Mouse (Mus musculus): ENCODE measurements around the gene Palm2. TPM values are rescaled to one million over a fixed set of nuclear protein-coding genes. Genes with fewer than 3 reads are reported as not detected.
A peak's percentile ranks its signal among the peaks of the same experiment; 100 is the strongest.

Gene Palm2
- polyA plus RNA-seq, 1 experiment from 2014 or later = 10.2 TPM

DNA sequence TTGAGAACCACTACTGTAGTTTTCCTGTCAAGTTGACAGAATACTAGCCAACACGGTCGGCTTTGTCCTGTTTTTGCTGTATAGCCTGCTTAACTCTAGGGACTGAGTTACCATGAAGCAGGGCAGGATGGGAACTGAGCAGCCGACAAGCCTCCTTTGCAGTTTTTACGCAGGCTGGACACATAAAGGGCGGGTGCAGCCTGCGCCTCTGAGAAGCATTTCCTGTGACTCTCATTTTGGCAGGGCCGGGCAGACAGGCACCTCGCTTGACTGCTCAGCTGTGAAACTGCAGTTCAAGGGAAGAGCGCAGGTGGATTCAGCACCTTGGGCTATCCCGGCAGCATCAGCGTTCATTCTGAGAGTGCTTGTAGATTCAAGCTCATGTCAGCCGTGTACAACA lies 247.5 kb downstream of the Palm2 start:
- Histone ChIP-seq H3K4me1 (ENCODE audit: control insufficient read depth, insufficient read depth, low read length) (no peaks in the 10 kb centered on the region), H3K9ac (replicated peaks; ENCODE audit: low read length) (0 out of 2 replicates have a peak overlapping the region, but pooled peaks have one; percentile 20), H3K4me3 (replicated peaks; ENCODE audit: low read depth, low read length) (no peak overlapping the region), H3K9me3 (ENCODE audit: control insufficient read depth, low read length) (no peaks in the 10 kb centered on the region), H3K27ac (replicated peaks; ENCODE audit: low read depth, low read length) (no peak overlapping the region), H3K36me3 (ENCODE audit: control insufficient read depth, insufficient read depth, low read length) (no peaks in the 10 kb centered on the region), H3K4me2 (ENCODE audit: low read length) (no peak overlapping the region), H3K27me3 (ENCODE audit: control insufficient read depth, insufficient read depth, low read length) (no peaks in the 10 kb centered on the region)
- WGBS = 39% methylated on average over 12 of the region's 12 CpGs
- no peak for ATAC-seq (ENCODE audit: low FRiP score, low TSS enrichment)
- peak; percentile 44 for DNase-seq

DNA sequence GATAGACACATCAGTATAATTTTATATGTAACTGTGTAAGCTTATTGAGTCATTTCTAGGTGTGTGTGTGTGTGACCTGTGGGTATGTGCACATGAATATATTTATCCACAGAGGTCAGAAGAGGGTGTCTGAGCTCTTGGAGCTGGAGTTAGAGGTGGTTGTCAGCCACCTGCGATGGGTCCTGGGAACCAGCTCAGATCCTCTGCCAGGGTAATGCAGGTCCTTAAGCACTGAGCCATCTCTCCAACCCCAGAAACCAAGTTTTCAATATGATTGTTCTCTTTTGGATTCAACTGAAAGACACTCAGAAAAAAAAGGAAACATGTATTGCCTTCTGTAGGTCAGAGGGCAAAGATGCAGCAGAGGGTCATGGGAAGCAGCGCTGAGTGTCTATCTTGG lies 248.3 kb downstream of the Palm2 start:
- Histone ChIP-seq H3K9me3 (ENCODE audit: control insufficient read depth, low read length) (no peaks in the 10 kb centered on the region), H3K4me1 (ENCODE audit: control insufficient read depth, insufficient read depth, low read length) (0 out of 2 replicates have a peak, but pooled peaks cover 2% of the 10 kb centered on the region), H3K36me3 (ENCODE audit: control insufficient read depth, insufficient read depth, low read length) (no peaks in the 10 kb centered on the region), H3K27ac (replicated peaks; ENCODE audit: low read depth, low read length) (no peak overlapping the region), H3K4me3 (replicated peaks; ENCODE audit: low read depth, low read length) (no peak overlapping the region), H3K4me2 (ENCODE audit: low read length) (no peak overlapping the region), H3K27me3 (ENCODE audit: control insufficient read depth, insufficient read depth, low read length) (no peaks in the 10 kb centered on the region), H3K9ac (replicated peaks; ENCODE audit: low read length) (no peak overlapping the region)
- ATAC-seq (ENCODE audit: low FRiP score, low TSS enrichment) (no peak), DNase-seq (no peak)
- whole genome bisulfite sequencing = 95% methylated on average over 2 of the region's 2 CpGs

DNA sequence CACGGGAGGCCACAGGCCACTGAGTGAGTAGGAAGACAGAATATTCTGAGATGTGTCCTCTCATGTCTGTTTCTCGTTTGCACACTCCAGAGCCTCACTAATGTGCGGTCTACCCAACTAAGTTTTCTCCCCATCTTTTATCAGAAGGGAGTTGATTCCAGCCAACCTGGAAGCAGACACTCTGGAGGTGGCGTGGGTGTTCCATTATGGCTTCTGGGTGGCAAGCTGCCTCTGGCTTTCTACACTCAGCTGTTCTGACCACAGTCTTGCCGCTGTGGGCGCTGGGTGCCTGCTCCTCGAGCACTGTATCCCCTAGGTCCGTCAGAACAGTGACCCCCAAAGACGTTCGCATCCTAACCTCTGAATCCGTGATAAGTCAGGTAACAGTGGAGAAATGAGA lies 248.9 kb downstream of the Palm2 start:
- DNase-seq (no peak), ATAC-seq (ENCODE audit: low FRiP score, low TSS enrichment) (no peak)
- H3K4me1 ChIP-seq (ENCODE audit: control insufficient read depth, insufficient read depth, low read length) = 0 out of 2 replicates have a peak, but pooled peaks cover 2% of the 10 kb centered on the region
- no peaks in the 10 kb centered on the region for H3K27me3 ChIP-seq (ENCODE audit: control insufficient read depth, insufficient read depth, low read length)
- no peaks in the 10 kb centered on the region for H3K36me3 ChIP-seq (ENCODE audit: control insufficient read depth, insufficient read depth, low read length)
- no peak overlapping the region for H3K4me2 ChIP-seq (ENCODE audit: low read length)
- no peak overlapping the region for H3K9ac ChIP-seq (replicated peaks; ENCODE audit: low read length)
- no peaks in the 10 kb centered on the region for H3K9me3 ChIP-seq (ENCODE audit: control insufficient read depth, low read length)
- WGBS = 87% methylated on average over 11 of the region's 11 CpGs
- no peak overlapping the region for H3K4me3 ChIP-seq (replicated peaks; ENCODE audit: low read depth, low read length)
- no peak overlapping the region for H3K27ac ChIP-seq (replicated peaks; ENCODE audit: low read depth, low read length)

DNA sequence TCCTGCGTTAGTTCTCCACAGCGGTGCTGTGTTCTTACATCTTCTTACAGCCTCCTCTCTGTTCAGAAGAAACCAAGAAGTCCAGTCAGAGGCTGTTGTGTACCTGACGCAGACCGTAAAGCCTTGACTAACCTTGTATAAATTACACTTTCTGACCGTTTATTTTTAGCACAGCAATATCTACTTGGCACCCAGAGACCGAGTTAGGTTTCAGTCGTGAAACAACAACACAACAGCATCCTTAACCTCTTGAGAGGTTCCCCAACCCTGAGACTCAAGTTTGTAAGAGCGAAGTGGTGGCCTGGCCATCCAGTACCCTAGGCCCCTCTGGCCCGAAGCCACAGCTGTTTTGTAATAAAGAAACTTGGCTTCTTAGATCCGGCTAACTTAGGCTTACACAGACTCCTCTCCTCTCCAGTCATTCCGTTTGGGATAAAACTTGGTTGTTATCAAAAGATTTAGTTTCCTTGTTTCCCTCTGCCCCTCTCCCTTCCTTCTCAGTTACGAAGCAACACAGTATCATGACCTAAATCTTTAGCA lies 250.7 kb downstream of the Palm2 start:
- H3K9me3 ChIP-seq (ENCODE audit: control insufficient read depth, low read length) = no peaks in the 10 kb centered on the region
- H3K9ac ChIP-seq (replicated peaks; ENCODE audit: low read length) = no peak overlapping the region
- no peak overlapping the region for H3K4me2 ChIP-seq (ENCODE audit: low read length)
- no peaks in the 10 kb centered on the region for H3K27me3 ChIP-seq (ENCODE audit: control insufficient read depth, insufficient read depth, low read length)
- no peak overlapping the region for H3K4me3 ChIP-seq (replicated peaks; ENCODE audit: low read depth, low read length)
- 0 out of 2 replicates have a peak, but pooled peaks cover 2% of the 10 kb centered on the region for H3K4me1 ChIP-seq (ENCODE audit: control insufficient read depth, insufficient read depth, low read length)
- WGBS = 88% methylated on average over 12 of the region's 12 CpGs
- no peaks in the 10 kb centered on the region for H3K36me3 ChIP-seq (ENCODE audit: control insufficient read depth, insufficient read depth, low read length)
- DNase-seq = no peak
- no peak overlapping the region for H3K27ac ChIP-seq (replicated peaks; ENCODE audit: low read depth, low read length)
- ATAC-seq (ENCODE audit: low FRiP score, low TSS enrichment) = no peak

DNA sequence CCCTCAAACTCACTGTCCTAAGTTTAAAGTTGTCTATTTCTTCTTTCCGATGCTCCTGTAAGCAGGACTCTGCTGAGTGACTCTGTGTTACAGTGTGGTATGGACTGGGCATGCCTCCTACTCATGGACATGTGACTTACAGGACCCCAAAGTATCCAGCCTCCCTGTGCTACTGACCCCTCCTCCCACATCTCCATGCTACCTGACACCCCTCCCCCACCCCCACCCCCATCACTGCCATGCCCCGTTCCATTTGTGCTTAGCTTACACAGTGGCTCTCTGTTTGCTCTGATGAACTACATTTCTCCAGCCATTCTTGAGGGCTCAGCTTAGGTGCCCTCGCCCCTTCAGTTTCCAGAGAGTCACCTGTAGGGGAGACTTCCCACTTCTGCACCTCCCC lies 252.7 kb downstream of the Palm2 start:
- no peaks in the 10 kb centered on the region for H3K36me3 ChIP-seq (ENCODE audit: control insufficient read depth, insufficient read depth, low read length)
- DNase-seq (no peak), ATAC-seq (ENCODE audit: low FRiP score, low TSS enrichment) (no peak)
- H3K4me2 ChIP-seq (ENCODE audit: low read length) = no peak overlapping the region
- H3K27ac ChIP-seq (replicated peaks; ENCODE audit: low read depth, low read length) = no peak overlapping the region
- no peaks in the 10 kb centered on the region for H3K27me3 ChIP-seq (ENCODE audit: control insufficient read depth, insufficient read depth, low read length)
- H3K4me1 ChIP-seq (ENCODE audit: control insufficient read depth, insufficient read depth, low read length) = 0 out of 2 replicates have a peak, but pooled peaks cover 2% of the 10 kb centered on the region
- WGBS = 77% methylated on average over 3 of the region's 3 CpGs
- H3K9ac ChIP-seq (replicated peaks; ENCODE audit: low read length) = no peak overlapping the region
- no peaks in the 10 kb centered on the region for H3K9me3 ChIP-seq (ENCODE audit: control insufficient read depth, low read length)
- no peak overlapping the region for H3K4me3 ChIP-seq (replicated peaks; ENCODE audit: low read depth, low read length)

DNA sequence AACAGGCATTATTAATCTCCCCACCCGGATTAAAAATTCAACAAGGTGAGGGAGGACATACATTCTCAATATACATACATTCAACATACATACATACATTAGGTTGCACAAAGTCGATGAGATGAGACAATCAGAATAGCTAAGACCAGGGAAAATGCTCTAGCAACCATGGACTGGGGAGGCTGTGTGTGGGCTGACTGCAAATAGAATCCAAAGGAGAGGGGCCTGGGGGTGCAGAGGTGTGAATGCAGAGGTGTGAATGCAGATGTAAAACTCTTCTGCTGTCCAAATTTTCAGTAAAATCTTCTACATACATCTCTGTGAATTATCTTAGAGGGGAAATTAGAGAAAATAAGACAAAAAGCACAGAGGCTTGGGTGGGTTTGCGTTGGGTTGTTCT lies 253.5 kb downstream of the Palm2 start:
- Histone ChIP-seq H3K9me3 (ENCODE audit: control insufficient read depth, low read length) (no peaks in the 10 kb centered on the region), H3K4me2 (ENCODE audit: low read length) (no peak overlapping the region), H3K9ac (replicated peaks; ENCODE audit: low read length) (no peak overlapping the region), H3K27ac (replicated peaks; ENCODE audit: low read depth, low read length) (no peak overlapping the region), H3K4me1 (ENCODE audit: control insufficient read depth, insufficient read depth, low read length) (0 out of 2 replicates have a peak, but pooled peaks cover 2% of the 10 kb centered on the region), H3K4me3 (replicated peaks; ENCODE audit: low read depth, low read length) (no peak overlapping the region), H3K27me3 (ENCODE audit: control insufficient read depth, insufficient read depth, low read length) (no peaks in the 10 kb centered on the region), H3K36me3 (ENCODE audit: control insufficient read depth, insufficient read depth, low read length) (no peaks in the 10 kb centered on the region)
- 80% methylated on average over 3 of the region's 3 CpGs for WGBS
- no peak for ATAC-seq (ENCODE audit: low FRiP score, low TSS enrichment)
- no peak for DNase-seq

DNA sequence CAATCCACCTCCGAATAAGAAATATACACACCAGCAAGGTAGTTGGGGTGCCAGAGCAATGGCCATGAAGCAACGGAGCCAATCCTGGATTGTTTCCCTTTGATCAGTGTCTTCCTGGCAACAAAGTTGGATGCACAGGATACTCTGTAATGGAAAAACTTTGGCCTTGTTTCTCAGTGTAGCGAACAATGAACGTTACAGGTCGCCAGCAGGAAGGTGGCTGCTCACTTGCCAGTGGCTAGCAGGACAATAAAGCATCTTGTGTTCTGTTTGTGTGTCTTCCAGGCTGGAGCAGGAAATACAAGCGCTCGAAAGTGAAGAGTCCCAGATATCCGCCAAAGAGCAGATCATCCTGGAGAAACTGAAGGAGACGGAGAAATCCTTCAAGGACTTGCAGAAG lies 254.1 kb downstream of the Palm2 start:
- Histone ChIP-seq H3K27ac (replicated peaks; ENCODE audit: low read depth, low read length) (no peak overlapping the region), H3K27me3 (ENCODE audit: control insufficient read depth, insufficient read depth, low read length) (no peaks in the 10 kb centered on the region), H3K4me2 (ENCODE audit: low read length) (no peak overlapping the region), H3K9ac (replicated peaks; ENCODE audit: low read length) (no peak overlapping the region), H3K4me3 (replicated peaks; ENCODE audit: low read depth, low read length) (no peak overlapping the region), H3K9me3 (ENCODE audit: control insufficient read depth, low read length) (no peaks in the 10 kb centered on the region), H3K4me1 (ENCODE audit: control insufficient read depth, insufficient read depth, low read length) (0 out of 2 replicates have a peak, but pooled peaks cover 2% of the 10 kb centered on the region), H3K36me3 (ENCODE audit: control insufficient read depth, insufficient read depth, low read length) (no peaks in the 10 kb centered on the region)
- ATAC-seq (ENCODE audit: low FRiP score, low TSS enrichment) (no peak), DNase-seq (no peak)
- 85% methylated on average over 9 of the region's 9 CpGs for WGBS

DNA sequence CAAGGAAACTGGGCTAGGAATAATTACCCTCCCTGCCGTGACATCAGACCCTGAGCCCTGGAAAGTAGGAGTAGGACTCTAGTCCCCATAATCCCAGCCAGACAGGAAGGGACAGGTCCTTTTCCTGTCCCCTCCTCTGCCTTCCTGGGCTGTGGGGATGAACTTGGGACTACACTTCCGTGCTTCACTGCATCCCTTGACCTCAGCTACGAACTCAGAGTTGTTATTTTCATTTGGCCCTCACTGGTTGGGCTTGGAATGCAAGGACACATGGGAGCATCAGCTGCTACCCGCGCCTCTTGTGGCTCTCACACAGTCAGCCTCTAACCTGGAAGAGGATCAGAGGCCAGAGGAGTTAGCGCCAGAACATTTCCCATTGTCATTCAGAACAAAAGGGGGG lies 256.0 kb downstream of the Palm2 start:
- Histone ChIP-seq H3K4me2 (ENCODE audit: low read length) (no peak overlapping the region), H3K27ac (replicated peaks; ENCODE audit: low read depth, low read length) (no peak overlapping the region), H3K36me3 (ENCODE audit: control insufficient read depth, insufficient read depth, low read length) (no peaks in the 10 kb centered on the region), H3K9ac (replicated peaks; ENCODE audit: low read length) (no peak overlapping the region), H3K27me3 (ENCODE audit: control insufficient read depth, insufficient read depth, low read length) (no peaks in the 10 kb centered on the region), H3K4me1 (ENCODE audit: control insufficient read depth, insufficient read depth, low read length) (0 out of 2 replicates have a peak, but pooled peaks cover 2% of the 10 kb centered on the region), H3K4me3 (replicated peaks; ENCODE audit: low read depth, low read length) (no peak overlapping the region), H3K9me3 (ENCODE audit: control insufficient read depth, low read length) (no peaks in the 10 kb centered on the region)
- ATAC-seq (ENCODE audit: low FRiP score, low TSS enrichment) (no peak), DNase-seq (no peak)
- 80% methylated on average over 6 of the region's 6 CpGs for WGBS

DNA sequence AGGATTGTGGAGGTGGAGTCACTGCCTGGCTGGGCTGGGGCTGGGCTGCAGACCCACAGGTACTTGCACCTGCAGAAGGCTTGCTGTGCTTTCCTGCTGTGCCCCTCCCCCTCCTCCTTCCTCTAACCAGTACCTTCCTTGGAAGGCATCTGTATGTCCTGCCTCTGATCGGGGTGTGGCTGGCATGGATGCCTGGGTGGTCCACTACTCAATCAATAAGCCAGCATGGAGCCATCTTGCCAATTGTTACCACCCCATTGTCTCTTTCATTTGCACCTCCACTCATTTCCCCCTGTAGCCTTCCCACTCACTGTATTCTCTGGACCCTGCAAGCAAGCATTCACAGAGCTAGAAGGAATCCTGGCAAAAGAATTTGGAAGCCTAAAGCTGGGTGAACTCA lies 256.8 kb downstream of the Palm2 start:
- WGBS = 38% methylated on average over 1 of the region's 1 CpGs
- ATAC-seq (ENCODE audit: low FRiP score, low TSS enrichment) (no peak), DNase-seq (no peak)

More for the DNA sequence above, 256.8 kb downstream of the Palm2 start:
- no peak overlapping the region for H3K27ac ChIP-seq (replicated peaks; ENCODE audit: low read depth, low read length)
- no peak overlapping the region for H3K9ac ChIP-seq (replicated peaks; ENCODE audit: low read length)
- H3K9me3 ChIP-seq (ENCODE audit: control insufficient read depth, low read length) = no peaks in the 10 kb centered on the region
- H3K4me1 ChIP-seq (ENCODE audit: control insufficient read depth, insufficient read depth, low read length) = 0 out of 2 replicates have a peak, but pooled peaks cover 2% of the 10 kb centered on the region
- no peak overlapping the region for H3K4me3 ChIP-seq (replicated peaks; ENCODE audit: low read depth, low read length)
- no peaks in the 10 kb centered on the region for H3K36me3 ChIP-seq (ENCODE audit: control insufficient read depth, insufficient read depth, low read length)
- H3K4me2 ChIP-seq (ENCODE audit: low read length) = no peak overlapping the region
- H3K27me3 ChIP-seq (ENCODE audit: control insufficient read depth, insufficient read depth, low read length) = no peaks in the 10 kb centered on the region
